Mouse (Mus musculus) kidney, postnatal 25 days (tissue): Measurements from ENCODE around the gene Dtnb.
"Not testable (repeated sequence)": the region's sequence is repeated elsewhere in the genome, so short reads cannot be mapped to it uniquely, and the experiment has no call there.

Experiments
- DNase-seq, 2 experiments: peaks; one replicate each; pipeline ENCODE4 v3.0.0; 2021; ENCODE audit warnings: mixed read lengths in 2 of 2

Gene Dtnb

GRCm38 (mm10) chr12:3660985-3661635 lies 88.9 kb downstream of the Dtnb start:
- DNase-seq, result peak in 1 of 2 experiments; percentile 50

DNA sequence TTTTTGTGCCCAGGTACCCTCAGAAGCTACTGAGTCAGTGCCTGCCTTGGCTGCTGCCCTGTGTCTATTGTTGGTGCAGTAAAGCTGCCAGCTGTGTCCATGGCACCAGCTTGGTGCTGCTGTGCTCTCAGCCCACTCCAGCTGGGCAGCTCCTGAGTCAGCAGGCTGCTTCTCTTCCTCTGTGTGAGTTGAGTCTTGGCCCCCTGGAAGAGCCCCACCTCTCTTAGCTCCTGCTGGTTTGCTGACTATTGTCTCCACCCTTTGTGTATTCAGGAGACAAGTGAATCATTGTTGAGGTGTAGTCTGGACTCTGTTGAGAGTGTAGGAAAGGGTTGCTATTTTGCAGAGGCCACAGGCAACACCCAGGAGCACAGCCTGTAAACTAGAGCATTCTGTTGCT lies 90.5 kb downstream of the Dtnb start:
- peak in 1 of 2 experiments; percentile 45 for DNase-seq

- no peak for DNase-seq
Observed at GRCm38 (mm10) chr12:3663386-3663785, 91.2 kb downstream of the Dtnb start.

- DNase-seq, result no peak
Observed at GRCm38 (mm10) chr12:3669971-3670381, 97.8 kb downstream of the Dtnb start.

GRCm38 (mm10) chr12:3671117-3671516 lies 98.9 kb downstream of the Dtnb start:
- DNase-seq, result no peak

- no peak for DNase-seq
Observed at GRCm38 (mm10) chr12:3672786-3673185, 100.6 kb downstream of the Dtnb start.

DNA sequence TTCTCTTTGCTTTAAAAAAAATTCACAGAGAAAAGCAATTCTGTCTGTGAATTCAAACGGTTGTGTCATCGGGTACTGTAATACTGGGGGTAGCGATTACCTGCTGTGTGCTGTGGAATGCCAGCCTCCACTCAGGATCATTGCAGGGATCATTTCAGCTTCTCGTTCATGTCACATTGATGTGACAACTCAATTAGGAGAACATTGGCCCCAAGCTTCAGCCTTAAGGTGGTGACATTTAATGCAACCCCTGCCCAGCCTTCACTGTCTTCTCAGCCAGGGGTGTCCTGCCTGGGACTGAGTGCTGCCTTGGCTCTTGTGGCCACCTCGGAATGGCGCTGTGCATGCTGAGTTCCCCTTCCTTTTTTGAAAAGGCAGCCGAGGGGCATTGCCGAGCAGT lies 101.7 kb downstream of the Dtnb start:
- no peak for DNase-seq

- no peak for DNase-seq
Observed at GRCm38 (mm10) chr12:3674913-3675312, 102.7 kb downstream of the Dtnb start.

DNA sequence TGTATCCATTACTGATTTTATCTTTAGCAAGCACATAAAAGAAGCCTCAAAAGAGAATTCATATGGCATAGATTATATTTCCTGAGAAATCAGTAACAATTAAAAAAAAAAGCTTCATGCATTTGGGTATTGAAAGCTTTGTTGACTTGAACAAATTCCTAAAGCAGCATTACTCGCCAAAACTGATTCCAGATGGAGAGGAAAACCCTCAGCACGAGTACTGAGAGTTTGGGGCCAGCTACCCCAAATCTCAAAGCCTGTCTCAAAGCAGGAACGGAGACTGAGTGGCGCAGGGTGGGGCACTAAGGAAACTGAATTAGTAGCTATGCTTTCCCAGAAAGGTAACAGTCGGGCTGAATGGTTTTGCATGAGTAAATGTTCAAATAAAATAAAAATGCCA lies 108.5 kb downstream of the Dtnb start:
- DNase-seq, result no peak

GRCm38 (mm10) chr12:3683041-3683440 lies 110.9 kb downstream of the Dtnb start:
- DNase-seq, result no peak

GRCm38 (mm10) chr12:3686419-3686940 lies 114.3 kb downstream of the Dtnb start:
- DNase-seq, result no peak

DNA sequence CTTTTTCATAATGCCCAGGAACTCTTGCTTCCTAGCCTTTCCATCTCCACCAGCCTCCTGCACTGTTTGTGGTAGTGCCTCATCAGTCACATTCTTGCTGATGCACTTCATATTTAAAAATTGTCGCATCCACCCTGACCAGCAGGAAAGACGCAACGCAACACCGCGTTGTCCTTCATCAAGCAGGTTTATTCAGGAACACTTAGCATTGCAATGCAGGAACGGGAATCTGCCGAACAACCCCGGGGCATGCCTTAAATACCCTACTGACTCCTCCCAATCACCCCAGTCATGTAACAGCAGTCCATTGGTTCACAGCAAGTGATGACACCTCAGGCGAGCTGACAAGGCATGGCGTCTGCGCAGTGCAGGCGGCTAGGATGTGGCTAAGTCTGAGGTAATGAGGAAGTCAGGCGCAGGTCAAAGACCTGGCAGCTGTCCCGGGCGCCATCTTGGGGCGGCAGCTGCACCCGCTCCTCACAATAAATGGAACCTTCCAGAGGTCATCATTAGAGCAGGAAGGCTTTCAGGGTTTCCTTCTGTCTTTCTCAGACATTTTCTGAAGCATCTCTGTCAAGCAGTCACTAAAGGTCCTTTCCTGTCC lies 118.8 kb downstream of the Dtnb start:
- DNase-seq, result not testable (repeated sequence)

DNA sequence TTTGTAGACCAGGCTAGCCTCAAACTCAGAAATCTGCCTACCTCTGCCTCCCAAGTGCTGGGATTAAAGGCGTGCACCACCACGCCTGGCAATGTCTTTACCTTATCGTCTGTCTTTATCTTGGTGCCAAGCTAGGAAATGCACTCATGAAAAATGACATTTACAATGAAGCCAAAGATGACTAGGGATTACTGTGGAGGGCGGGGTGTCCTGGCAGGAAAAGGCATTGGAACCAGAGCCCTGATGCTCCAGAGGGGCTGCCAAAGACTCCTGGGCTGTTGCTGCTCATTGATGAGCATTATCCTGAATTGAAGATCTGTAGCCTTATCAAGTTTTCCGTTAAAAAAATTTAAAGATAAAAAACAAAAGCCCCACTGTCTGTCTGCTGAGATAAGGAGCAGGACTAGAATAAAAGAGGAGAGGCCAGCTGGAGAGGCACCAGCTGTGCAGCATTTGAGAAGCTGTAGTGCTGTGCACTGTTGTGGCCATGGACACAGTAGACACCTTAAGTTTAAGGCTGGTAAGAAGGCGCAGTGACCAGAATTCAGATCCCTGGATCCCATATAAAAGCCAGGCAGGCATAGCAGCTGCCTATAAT lies 120.7 kb downstream of the Dtnb start:
- DNase-seq, result no peak

DNA sequence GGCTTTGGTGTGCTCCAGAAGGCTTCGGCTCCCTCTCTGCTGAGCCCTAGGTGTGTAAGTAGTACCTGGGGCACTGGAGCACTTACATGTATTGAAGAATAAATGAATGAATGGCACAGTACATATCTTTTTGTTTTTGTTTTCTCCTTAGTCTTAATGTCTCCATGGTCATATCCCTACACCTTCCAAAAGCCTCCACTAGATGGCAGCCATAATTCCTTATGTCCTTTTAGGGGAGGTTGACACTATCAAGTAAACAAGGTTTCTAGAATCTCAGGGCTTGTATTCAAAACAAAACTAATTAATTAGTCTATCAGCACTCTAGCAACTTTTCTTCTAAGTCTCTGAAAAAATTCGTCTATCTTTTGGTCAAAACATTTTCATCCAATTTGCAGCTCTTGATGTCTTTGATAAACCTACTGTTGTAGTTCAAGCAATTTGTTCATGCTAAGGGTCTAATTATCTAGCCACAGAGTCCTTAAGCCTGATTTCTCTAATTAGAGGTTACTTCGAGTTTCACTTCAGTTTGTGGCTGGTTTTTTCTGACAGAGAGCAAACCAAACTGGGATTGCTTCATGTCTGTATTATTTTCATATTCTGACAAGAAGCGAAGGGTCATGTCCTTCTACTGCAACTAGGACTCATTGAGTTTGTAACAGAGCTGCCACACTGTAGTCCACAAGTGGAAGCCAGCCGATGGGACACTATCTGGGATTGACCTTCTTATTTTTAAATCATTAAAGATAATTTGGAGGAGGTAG lies 123.7 kb downstream of the Dtnb start:
- DNase-seq, result peak in 1 of 2 experiments; percentile 80

GRCm38 (mm10) chr12:3700503-3700902 lies 128.3 kb downstream of the Dtnb start:
- no peak for DNase-seq

DNA sequence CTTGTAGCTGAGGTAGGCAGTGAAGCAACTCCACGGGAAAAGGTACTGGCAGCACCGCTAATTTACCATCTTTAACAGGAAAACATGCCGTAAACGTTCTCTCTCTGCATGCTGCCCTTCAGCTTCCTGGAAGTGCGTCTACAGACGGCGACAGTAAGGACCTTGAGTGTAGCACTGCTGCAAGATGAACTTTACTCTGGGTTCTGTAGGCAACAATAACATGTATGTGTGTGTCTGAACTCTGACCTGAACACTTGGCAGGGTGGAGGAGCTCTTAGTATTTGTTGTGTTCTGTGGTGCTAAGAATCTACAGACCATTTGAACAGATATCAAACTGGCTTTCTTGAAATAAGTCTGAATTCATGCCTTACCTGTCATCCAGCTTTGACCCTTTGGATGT lies 130.7 kb downstream of the Dtnb start:
- DNase-seq, result no peak

DNA sequence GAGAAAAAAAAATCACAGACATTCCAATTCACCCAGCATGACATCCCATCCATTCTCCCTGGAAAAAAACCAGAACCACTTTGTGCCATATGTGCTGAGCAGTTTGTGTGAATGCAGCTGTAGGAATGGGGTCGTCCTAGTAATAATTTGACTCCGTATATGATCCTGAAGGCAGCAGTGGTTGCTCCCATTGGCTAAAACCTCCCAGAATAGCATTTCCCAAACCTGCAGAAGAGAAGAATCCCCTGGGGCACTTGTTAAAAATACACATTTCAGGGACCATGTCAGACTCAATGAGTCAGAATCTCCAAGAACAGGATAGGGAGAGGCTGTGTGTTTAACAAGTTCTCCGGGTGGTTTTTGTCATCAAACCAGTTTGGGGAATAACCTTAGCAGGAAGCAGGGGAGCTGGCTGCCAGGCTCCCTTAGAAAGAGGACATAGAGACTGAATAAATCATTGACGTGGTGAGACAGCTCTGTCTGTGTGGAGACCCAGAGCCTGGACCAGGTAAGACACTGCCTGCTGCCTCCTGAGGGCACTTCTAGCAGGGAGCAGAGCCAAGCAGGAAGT lies 147.1 kb downstream of the Dtnb start:
- no peak for DNase-seq

GRCm38 (mm10) chr12:3720527-3720926 lies 148.3 kb downstream of the Dtnb start:
- DNase-seq, result no peak

DNA sequence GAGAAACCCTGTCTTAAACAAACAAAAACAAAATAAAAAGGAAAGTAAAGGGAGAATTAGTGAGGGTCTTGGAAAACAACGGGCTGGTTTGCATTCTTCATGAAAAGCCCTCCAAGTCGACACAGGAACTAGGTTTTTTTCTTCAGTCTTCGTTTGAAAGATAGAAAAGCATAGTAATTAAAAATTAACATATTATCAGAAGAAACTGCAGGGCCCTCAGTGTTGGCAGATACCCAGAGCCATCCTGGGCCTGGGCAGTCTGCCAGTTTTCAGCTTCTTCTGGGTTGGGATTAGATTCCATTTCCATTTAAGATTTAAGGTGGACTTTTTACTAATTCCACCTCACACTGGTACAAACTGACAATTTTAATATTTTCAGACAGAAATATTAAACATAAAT lies 151.6 kb downstream of the Dtnb start:
- DNase-seq, result peak; percentile 79

DNA sequence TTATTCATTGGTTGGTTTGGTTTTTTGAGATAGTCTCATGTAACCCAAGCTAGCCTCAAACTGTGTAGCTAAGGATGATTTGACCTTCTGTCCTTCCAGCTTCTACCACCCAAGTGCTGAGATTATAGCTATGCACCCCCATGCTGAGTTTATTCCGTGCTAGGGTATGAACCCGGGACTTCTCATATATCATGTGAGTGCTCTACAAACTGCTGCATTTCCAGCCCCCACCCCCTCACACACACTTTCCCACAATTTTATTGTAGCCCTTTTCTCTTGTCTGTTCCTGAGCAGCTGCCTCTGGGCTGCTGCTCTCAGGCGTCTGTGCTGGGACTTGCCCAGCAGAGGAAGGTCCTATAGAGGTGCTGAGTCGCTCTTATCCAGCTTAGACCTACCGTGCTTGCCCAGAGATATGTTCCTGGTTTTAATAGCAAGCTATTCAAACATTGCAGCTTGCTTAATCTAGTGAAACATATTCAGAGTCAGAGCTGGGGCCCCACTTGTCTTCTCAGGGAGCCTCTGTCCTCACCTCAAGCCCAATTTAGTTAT lies 152.7 kb downstream of the Dtnb start:
- no peak for DNase-seq

DNA sequence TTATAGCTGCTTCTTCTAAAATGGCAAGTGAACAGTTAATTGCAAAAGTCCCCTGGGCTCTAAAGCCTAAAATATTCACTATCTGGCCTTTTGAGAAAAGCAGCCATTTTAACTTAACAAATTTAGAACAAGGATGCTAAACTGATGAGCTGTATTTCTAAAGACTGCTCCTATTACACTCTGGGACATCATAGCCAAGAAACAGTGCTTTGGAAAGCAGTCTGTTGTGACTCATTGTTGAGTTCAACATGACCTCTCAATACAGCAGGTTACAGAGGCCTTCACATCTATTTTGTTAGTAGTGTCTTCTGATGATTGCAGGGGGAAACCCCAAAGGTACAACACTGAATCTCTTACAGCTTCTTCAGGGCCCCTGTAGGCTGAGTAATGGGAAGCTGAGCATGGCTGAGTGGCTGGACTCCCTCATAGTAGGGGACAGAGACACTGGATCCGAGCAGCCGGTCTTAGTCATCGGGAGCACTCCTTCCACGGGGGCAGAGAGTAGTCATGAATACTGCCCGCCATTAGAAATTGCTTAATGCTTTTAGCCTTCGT lies 157.4 kb downstream of the Dtnb start:
- DNase-seq, result no peak

- peak; percentile 12 to 46 for DNase-seq
Observed at GRCm38 (mm10) chr12:3732623-3733265, 160.6 kb downstream of the Dtnb start.
